In the genomic region with DNA sequence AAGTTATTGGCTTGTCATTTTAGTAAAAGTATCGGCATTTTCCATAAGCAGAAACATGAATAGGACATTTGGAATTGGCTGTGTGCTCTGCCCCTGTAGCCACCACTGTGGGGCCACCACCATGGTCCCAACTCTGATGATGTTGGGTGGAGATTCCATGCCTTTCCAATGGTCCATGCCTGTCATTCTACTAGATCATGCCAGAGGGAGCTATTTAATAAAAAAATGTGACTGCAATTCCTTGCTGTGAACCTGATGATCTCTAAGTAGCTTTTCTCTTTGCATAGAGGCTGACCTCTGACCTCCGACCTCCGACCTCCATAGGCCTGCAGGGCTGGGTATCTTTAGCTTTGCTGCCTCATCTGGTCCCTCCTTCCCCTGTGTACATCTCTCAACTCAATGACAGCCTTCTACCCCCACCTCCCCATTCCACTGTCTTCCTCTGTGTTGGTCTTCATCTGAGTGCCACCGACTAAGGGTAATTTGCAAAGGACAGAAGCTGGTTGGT, we compare ENCODE assay signal across 15 mouse cellular contexts. TPM values are rescaled to one million over a fixed set of nuclear protein-coding genes. Genes with fewer than 3 reads are reported as not detected.
DNase-seq lines count a peak whose midpoint lies in the region.
"Had no signal": no experiment of that assay in that cellular context is flagged by ENCODE, and none has a peak within 500 bp of the region (broad histone marks: within the 10 kb centered on the region; RNA-seq: fewer than 3 reads in every experiment).

No protein-coding gene starts in this region.

- H3K4me1 ChIP-seq in limb, embryonic 10.5 days: peaks cover 8% of the 10 kb centered on the region

- no peak overlapping the region for H3K27ac ChIP-seq in limb, embryonic 10.5 days

- H3K4me3 ChIP-seq in limb, embryonic 10.5 days: no peak overlapping the region
- H3K4me3 ChIP-seq: erythroblast, embryonic 14.5 days had no signal

- WGBS in limb, embryonic 10.5 days: 86% methylated on average over 4 of the region's 4 CpGs

- no peaks in the 10 kb centered on the region for H3K27me3 ChIP-seq in limb, embryonic 10.5 days (ENCODE audit: low read depth, poor library complexity, severe bottlenecking)

- no peaks in the 10 kb centered on the region for H3K9me3 ChIP-seq in limb, embryonic 10.5 days (replicated peaks)

- DNase-seq in cerebellum, adult 9-10 months: peak; percentile 22
- DNase-seq in cerebellum, adult 9-11 months: no peak
- DNase-seq in left cerebral cortex, postnatal 10 days (ENCODE audit: extremely low spot score in 1 of 2, low spot score in 2 of 2): peak; percentile 19 to 54
- no peak for DNase-seq in left cerebral cortex, adult 8-10 months (ENCODE audit: low spot score in 2 of 2)
- peak; percentile 19 to 26 for DNase-seq in B cell, adult 2 months
- DNase-seq in embryo, embryonic 9.5 days (ENCODE audit: extremely low spot score): peak; percentile 42
- DNase-seq in Muller cell, postnatal 12 days (ENCODE audit: inconsistent ontology term): no peak
- no peak for DNase-seq in limb, embryonic 10.5 days (ENCODE audit: low spot score)
- DNase-seq: heart, postnatal 36 days; layer of hippocampus, adult 9-11 months; midbrain, embryonic 14.5 days had no signal

- H3K36me3 ChIP-seq in limb, embryonic 10.5 days: no peaks in the 10 kb centered on the region

- intact Hi-C loops in left cerebral cortex, postnatal 10 days (cut with DNase I): no loop called here

RNA-seq across cellular contexts. Expression of gene D930020B18Rik, which starts 44.8 kb away (rescaled TPM):
- total RNA-seq in left cerebral cortex, postnatal 10 days (2021): under 1 TPM; 0.30 to 0.39 TPM
- under 1 TPM; 0.14 to 0.72 (median 0.53) TPM for total RNA-seq in left cerebral cortex, adult 8-10 months (2022)
- 0.40 and 0.53 TPM in 2 replicates for polyA plus RNA-seq in limb, embryonic 10.5 days (2016; fragmentation: Nextera tagmentation; extraction: Ambion mirVana)
- total RNA-seq: gastrocnemius, postnatal 4 days; heart, postnatal 36 days; liver, adult 2 months had no signal
- polyA plus RNA-seq: C2C12; erythroblast, embryonic 14.5 days; liver, adult 2 months had no signal

RNA-seq across cellular contexts. Expression of gene BC048403, which starts 53.5 kb away (rescaled TPM):
- total RNA-seq in left cerebral cortex, postnatal 10 days (2021): 1 to 10 TPM; 8.6 to 8.8 TPM
- total RNA-seq in left cerebral cortex, adult 8-10 months (2022): 10 to 100 TPM; 10.7 to 11.5 (median 11.1) TPM
- polyA plus RNA-seq in limb, embryonic 10.5 days (2016; fragmentation: Nextera tagmentation; extraction: Ambion mirVana): 2.8 and 2.9 TPM in 2 replicates

Comparison
In these comparisons a context has a peak if more than half of its experiments do, and no peak if none do; other contexts are left out.
1. DNase-seq: peak in cerebellum, adult 9-10 months (single experiment), left cerebral cortex, postnatal 10 days (2 of 2), B cell, adult 2 months (2 of 2) and embryo, embryonic 9.5 days (single experiment); none in cerebellum, adult 9-11 months (single experiment), left cerebral cortex, adult 8-10 months (0 of 2), Muller cell, postnatal 12 days (single experiment) and limb, embryonic 10.5 days (single experiment).